Mouse (Mus musculus): ENCODE measurements around the gene Mapk7.

Gene Mapk7

DNA sequence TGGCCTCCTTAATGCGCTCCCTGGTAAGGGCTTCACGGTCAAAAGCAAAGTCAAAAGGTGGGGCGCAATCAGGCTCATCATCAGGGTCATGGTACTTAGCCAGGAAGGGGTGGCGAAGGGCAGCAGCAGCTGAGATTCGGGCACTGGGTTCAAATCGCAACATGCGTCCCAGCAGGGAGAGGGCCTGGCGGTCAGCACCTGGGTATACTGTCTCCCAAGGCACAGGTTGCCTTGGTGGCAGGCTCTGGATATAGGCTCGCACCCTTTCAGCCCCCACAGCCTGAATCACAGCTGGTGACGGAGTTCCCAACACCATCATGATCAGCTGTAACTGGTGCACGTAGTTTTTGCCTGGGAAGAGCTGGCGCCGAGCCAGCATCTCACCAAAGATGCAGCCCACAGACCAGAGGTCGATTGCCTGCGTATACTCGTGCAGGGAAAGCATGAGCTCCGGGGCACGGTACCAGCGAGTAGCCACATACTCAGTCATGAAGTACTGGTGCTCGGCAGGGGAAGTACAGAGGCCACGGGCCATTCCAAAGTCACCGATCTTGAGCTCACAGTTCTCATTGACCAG, 3.2 kb downstream of the Mapk7 start:
- DNase-seq (ENCODE audit: low spot score in 2 of 2), result no peak

DNA sequence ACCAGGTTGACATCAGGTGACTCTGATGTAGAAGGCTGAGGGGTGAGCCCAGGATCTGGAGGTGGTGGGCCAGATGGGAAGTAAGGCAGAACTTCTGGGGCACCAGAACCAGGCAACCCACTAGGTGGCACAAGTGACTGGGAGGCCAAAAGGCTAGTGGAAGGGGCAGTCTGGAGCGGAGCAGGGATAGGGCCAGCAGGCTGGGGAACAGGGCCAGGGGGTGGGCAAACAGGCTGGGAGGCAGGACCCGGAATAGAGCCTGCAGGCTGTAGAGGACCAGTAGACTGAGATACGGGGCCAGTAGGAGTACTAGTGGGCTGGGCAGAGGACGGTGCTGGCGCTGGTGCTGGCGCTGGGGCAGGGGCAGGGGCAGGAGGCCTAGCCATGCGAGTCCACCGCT, 4.3 kb downstream of the Mapk7 start:
- DNase-seq (ENCODE audit: low spot score in 2 of 2), result no peak

DNA sequence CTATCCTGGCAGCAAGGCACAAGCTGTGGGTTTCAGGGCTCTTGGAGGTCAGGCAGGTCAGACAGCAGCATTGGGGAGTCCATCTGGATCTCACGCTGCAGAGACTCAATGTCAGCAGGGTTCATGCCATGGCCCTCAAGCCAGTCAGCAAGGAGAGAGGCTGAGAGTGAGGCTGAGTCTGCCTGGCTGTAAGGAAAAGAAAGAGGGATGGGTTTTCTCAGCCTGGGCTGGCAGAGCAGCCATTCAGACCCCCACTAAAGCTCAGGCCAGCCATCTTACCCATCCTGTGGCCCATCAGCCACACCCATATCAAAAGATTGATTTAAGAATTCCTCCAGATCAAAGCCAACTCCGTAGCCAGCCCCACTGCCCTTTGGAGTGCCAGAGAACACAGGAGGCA, 5.1 kb downstream of the Mapk7 start:
- DNase-seq (ENCODE audit: low spot score in 2 of 2), result no peak

DNA sequence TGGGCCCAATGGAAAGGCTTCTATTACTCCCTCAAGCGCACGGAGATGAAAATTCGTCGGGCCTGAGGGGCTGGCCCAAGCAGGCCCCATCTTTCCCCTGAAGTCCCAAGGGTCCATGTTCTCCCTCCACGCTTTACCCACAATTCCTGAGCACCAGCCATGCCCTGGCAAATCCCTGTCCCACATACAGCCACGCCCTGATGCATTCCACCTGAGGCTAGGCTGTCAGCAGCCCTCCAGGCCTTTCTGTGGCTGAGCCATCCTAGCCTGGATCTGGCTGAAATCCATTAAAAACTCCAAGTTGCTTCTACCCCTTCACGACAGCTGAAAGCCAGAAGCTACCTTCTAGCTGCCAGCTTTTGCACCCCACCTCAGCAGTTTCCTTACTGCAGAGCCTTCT, 6.3 kb downstream of the Mapk7 start:
- no peak for DNase-seq (ENCODE audit: low spot score in 2 of 2)

DNA sequence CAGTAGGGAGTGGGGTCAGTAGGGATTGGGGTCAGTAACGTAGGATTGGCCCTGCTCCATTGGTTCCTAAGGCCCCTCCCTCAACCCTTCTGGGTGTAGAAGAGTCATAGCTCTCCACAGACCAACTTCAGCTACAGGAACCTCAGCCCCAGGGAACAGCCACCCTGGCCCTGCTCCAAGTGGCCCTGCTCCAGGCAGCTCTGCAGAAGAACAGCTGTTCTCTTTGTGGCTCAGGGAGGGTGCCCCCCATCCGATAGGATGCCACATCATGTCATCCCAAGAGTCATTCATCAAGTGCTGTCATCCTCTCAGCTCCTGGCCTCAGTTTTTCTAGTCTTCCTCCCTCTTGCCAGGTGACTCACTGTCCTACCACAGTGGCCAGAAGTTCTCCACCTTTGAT, 6.8 kb downstream of the Mapk7 start:
- no peak for DNase-seq (ENCODE audit: low spot score in 2 of 2)

DNA sequence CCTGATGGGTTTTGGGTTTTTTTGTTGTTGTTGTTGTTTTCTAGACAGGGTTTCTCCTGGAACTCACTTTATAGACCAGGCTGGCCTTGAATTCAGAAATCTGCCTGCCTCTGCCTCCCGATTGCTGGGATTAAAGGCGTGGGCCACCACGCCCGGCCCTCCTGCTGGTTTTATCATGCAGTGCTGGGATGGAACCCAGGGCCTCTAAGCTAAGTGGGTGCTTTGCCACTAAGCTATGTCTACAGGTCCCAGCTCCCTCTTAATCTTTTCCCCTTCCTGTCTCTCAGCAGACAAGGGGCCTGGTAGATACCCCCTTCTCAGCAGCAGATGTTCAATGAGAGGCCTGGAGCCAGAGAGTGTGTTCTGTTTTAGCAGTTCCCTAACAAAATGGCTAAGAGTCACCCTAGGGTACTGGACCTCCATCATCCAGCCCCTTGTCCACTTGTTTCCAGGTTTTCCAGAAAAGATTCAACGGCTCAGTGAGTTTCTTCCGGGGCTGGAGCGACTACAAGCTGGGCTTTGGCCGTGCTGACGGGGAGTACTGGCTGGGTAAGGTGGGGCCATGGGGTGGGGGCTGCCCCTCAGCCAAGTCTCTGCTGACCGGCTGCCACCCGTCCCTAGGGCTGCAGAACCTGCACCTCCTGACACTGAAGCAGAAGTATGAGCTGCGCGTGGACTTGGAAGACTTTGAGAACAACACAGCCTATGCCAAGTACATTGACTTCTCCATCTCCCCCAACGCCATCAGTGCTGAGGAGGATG, 7.6 kb downstream of the Mapk7 start:
- no peak for DNase-seq (ENCODE audit: low spot score in 2 of 2)

DNA sequence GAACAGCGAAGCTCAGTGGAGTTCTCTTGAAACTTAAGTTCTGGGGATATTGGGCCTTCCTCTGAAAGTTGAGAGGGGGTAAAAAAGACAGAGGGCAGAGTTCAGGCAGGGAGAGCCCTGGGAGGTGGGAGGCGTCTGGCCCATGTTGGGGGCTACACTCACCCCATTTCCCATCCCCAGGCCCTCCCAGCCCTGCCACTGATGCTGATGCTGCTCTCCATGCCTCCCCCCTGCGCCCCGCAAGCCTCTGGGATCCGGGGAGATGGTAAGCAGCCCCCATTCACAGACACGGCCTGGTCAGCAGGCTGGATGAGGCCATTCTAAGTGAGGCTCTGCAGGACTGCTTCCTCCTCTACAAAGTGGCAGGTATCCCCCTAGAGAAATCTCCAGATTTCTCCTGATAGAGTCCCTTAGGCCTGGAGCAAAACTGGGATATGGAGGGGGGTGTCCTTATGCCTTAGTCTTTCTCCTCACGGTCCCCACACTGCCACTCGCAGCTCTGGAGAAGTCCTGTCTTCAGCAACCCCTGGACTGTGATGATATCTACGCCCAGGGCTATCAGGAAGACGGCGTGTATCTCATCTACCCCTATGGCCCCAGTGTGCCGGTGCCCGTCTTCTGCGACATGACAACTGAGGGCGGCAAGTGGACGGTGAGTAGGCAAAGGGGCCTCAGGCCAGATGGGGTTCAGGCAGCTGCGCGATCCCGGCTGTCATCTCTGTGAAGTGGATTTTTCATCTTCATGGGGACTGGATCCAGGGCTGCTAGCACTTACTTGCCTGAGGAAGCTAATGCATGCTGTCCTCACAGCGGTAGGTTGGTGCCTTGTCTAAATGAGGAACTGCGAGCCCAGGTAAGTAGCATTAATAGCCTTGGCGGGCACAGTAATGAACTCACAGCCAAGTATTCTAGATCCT, 8.4 kb downstream of the Mapk7 start:
- DNase-seq (ENCODE audit: low spot score in 2 of 2), result no peak

DNA sequence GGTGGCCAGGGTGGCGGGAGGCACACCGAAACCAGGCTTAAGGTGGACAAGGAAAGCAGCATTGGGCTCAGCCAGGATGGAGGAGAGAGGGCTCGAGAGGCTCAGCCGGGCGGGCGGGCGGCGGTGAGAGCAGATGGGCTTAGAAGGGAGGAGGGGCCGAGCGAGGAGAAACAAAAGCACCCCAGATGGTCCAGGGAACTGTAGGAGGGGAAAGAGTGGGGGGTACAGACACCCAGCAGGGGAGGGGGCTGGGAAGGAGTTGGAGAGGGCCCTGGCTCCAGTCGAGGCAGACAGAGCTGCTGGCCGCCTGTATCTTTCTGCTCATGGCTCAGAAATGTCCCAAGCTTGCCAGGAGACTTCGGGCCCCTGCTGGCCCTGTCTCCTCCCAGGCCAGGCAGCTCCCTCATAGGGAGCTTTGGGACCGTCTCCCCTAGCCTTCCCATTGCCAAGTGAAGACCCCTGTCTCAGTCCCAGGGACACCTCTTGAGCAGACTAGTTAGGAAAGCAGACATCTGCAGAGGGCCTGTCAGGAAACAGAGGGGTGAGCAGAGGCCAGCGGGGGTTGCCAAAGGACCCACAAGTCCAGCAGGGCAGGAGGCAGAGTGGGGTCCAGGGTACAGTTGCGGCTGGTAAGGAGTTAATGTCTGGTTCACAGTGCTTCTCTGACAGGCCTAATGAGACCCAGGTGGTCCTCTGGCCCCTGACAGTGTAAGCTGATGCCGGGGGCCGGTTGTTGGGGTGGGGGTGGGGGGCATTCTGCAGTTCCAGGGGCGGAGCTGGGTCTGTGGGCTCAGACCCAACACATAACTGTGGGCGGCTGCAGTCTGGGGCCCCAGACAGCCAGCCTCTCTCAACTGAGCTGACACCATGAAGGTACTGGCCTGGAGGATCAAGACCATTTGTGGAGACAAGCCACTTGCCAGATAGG, 9.3 kb downstream of the Mapk7 start, which contains the start of gene Mfap4:
Gene Mfap4 (plus strand): TSS at position 819 of the 928 bp plus-strand sequence.
- DNase-seq (ENCODE audit: low spot score in 2 of 2), result no peak

DNA sequence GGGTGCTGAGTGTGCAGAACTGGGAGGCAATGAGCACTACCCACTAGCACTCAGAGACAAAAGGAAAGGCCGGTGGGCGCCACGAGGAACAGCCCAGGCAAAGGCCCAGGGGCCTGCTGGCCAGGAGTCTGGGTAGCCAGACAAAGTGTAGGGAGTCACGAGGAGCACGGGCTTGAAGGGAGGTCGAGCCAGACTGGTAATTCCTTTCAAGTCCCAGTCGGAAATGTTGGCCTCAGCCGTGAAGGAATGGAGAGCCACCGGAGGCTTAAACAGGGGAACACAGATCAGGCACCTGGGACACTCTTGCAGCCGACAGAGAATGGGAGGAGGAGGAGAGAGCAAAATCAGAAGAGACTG, 10.0 kb downstream of the Mapk7 start:
- DNase-seq (ENCODE audit: low spot score in 2 of 2), result no peak

DNA sequence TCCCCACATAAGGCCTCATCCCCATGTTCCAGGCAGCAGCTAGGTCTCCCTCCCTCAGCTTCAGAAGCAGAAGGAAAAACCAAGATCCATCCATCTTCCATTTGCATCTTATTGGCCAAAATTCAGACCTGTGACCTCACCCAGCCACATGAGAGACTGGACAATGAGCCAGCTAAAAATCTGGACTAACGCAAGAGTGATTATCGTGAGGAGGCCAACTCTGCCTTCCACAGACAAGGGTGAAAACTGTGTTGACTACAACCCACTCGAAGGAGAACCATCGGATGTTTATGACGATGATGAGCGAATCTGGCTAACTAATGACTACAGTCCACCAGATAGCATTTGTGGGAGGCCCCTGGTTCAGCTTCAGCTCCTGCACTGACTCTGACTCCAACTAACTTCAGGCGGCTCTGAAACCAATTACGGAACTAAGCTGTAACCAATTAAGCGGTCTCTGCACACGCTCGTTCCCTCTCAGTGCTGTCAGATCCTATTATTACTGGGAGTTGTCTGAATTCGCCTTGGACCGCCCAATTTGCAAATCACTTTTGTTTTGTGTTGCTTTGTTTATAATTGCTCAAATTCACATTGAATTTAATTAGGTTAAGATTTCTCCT, 10.9 kb downstream of the Mapk7 start:
- no peak for DNase-seq (ENCODE audit: low spot score in 2 of 2)

DNA sequence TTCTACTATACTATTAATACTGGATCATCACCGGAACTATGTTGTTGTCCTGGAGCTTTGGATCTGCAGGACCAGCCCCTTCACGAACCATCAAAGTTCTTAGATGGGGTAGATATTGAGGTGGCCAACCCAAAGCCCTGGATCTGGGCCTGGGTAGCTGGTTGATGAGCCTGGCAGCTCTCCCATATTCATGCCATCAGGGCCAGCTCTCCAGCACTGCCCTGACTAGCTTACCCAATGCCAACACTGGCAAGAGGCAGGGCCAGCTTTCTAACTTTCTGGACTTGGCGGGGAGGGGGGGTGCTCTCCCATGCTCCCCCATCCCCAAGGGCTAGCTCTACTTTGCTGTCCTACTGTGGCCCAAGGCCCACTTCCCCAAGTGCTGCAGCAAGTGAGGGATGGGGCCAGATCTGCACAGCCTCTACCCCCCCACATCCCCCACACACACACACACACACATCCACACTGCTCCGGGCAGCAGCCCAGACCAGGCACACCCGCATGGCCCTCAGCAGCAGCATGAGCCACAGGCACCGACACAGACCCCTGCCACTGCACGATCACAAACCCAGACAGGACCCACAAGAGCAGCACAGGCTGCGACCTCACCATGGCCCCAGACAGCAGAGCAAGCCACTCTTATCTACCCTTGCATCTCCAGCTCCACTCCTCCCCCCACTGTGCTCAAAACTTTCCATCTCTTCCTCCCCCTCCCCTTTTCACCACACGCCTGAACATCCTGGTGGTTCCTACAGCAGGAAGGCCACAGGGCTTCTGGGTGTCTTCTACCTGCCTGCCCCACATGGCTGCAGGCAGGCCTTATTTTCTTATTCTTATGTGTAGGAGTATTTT, 12.7 kb downstream of the Mapk7 start:
- DNase-seq (ENCODE audit: low spot score in 2 of 2), result no peak

DNA sequence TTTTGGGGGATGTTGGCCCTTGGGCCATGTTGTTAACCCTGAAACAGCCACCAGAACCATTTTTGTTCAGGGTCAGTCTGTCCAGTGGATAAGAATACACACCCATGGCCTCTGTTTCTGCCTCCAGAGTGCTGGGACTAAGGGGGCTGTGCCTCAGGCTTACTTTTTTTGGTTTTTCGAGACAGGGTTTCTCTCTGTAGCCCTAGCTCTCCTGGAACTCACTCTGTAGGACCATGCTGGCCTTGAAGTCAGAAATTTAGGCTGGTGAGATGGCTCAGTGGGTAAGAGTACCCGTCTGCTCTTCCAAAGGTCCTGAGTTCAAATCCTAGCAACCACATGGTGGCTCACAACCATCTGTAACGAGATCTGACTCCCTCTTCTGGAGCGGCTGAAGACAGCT, 15.4 kb downstream of the Mapk7 start:
- no peak for DNase-seq (ENCODE audit: low spot score in 2 of 2)

DNA sequence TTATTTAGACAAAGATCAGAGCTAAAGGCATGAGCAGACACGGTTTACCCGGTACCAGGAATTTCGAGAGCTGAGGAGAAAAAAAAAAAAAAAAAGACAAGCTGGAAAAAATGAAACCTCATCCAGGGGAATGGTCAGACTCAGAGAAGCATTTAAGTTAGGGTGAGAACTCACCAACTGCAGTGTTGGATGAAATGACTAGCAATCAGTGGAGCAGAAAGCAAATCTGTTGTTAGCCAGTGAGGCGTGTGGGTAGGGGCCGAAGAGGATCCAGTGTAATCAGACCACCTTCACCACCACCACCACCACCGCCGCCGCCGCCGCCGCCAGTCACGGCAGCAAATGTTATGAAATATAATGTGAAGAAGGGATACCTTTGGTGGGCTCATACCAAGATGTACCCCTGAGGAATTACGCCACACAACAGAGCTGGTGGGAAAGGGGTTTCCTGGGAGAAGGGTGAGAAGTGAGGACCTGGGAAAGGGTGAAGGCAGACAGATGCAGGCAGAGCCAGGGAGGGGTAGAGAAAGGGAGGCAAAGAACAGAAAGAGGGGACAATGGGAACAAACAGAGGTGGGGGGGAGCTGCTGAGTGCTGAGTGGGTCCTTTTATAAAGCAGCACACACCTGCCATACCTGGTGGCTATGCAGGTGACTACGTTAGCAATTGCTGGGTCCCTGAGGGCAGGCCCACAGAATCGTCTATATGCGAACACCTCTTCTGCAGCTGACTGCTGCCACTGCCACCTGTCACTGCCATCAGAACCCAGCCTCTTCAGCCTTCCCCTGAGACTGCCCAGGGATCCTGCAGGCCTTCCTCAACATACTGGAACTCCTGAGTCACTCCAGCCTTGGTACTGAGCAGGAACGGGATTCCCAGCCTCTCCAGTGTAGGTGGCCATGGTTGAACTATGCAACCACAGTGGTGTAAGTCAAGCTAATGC, 16.4 kb downstream of the Mapk7 start:
- DNase-seq (ENCODE audit: low spot score in 2 of 2), result no peak

DNA sequence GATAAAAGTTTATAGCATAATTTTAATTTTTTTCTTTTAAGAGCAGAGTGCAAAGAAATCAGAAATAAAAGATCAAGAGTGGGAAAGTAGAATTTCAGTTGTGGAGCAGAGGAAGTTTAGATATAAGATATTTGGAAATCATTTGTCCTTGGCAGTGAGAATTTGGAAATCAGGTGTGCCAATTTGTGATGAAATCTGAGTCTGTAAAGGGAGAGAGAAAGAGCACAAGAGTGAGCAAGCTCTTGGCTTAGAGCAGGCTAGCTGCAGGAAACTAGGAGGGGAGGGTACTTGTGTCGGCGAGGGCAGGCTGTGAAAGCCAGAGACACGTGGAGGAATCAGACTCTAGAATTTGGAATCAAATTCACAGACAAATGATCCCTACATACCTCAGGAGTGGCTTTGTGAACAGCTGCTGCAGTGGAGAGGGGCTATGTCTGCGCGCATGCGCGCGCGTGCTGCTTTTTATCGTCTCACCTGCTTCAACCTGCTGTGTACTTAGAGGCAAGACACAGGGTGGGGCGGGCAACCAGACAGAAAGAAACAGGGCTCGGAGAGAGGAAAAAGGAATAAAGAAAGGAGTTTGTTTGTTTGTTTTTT, 17.3 kb downstream of the Mapk7 start:
- no peak for DNase-seq (ENCODE audit: low spot score in 2 of 2)

DNA sequence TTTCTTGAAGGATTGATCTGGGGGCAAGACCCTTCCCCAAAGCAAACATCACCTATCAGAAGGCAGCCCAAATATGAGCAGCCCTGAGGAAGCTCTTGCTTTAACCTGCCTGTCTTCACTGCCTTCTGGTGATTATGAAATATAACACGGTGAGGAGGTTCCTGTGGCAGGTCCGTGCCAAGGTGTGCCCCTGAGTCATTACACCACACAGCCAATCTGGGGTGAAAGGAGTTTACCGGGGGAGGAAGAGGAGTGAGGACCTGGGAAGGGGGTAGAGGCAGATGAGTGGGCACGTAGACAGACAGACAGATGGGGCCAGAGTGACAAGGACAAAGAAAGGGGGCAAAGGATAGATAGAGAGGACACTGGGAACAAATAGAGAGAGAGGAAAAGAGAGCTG, 20.6 kb downstream of the Mapk7 start:
- no peak for DNase-seq (ENCODE audit: low spot score in 2 of 2)

DNA sequence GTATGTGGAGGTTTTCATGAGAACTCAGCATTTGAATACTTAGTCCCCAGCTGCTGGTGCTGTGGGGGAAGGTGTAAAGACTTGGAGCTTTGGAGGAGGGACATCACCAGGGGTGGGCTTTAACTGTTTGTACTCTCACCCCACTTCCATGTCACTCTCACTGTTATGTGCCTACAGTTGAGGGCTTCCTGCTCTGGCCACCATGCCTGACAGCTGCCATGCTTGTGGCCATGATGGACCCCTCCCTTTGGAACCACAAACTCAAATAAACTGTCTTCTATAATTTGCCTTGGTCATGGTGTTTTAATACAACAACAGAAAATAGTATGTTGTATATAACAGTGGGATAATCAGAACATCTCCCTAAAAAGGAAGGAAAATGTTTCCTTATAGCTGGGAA, 23.3 kb downstream of the Mapk7 start:
- no peak for DNase-seq (ENCODE audit: low spot score in 2 of 2)

DNA sequence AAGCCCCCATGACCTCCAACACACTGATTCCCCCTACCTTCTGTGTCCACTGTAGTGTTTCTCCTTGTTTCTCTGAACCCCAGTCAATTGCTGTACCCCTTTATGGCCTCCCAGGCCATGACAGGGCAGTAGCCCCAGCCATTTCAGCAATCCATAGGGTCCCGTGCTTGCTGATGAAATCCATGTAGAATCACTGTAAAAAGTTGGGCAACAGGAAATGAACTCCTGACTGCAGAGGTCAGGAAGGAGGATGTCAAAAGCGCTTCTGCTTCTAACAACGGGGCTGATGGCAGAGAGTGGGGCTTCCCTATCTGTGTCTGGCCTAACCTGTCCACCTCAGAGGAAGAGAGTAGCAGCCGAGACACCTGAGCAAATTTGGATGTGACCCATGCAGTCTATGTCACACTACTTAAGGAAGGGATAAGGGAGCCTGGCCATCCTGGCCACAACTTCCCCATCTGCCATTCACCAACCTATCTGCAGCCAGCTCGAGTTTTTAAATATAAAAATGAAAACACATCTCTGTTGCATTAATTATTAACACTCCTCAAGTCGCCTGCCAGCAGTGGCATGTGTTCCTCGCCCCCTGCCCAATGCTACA, 24.8 kb downstream of the Mapk7 start:
- DNase-seq (ENCODE audit: low spot score in 2 of 2), result no peak

DNA sequence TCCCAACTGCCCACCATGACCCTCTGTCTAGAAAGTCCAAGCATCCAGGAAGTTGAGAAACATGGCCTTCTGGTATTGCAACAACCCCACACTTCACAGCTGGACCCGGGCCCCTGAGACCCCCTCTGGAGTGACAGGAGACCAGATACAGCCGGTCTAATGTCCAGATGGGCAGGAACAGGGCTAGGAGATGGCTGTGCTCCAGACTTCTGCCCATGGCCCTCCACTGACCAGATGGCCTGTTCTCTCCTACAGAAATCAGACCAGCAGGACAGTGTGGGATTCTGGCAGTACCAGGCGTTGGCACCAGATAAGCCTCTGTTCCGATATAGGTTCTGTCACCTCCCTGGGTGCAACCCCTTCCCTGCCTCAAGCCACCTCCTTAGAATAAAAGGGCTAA, 25.7 kb downstream of the Mapk7 start:
- no peak for DNase-seq (ENCODE audit: low spot score in 2 of 2)
